Mouse (Mus musculus) forebrain, embryonic 15.5 days (tissue): ENCODE results near the gene Enc1. TPM values are rescaled to one million over a fixed set of nuclear protein-coding genes. Genes with fewer than 3 reads are reported as not detected.

Experiments used
- ATAC-seq: fragments of 200-750 bp; cut with Nextera tagmentation; replicated peaks from 2 replicates; pipeline ENCODE4 v1.8.0; 2017; ENCODE audit warnings: mild to moderate bottlenecking, moderate TSS enrichment, moderate library complexity
- H3K27ac ChIP-seq: fragments of 300-500 bp; sonication (generic); replicated peaks from 2 replicates; pipeline ENCODE4 v1.5.1; 2015; ENCODE audit warnings: mild to moderate bottlenecking, inconsistent platforms
- H3K27me3 ChIP-seq: fragments of 300-500 bp; sonication (generic); 2 replicates; pipeline ENCODE4 v1.6.1; 2015; ENCODE audit warnings: inconsistent platforms
- H3K36me3 ChIP-seq: fragments of 300-500 bp; sonication (generic); 2 replicates; pipeline ENCODE4 v1.6.1; 2015; ENCODE audit warnings: mild to moderate bottlenecking, inconsistent platforms
- H3K4me1 ChIP-seq: fragments of 300-500 bp; sonication (generic); 2 replicates; pipeline ENCODE4 v1.6.1; 2015; ENCODE audit warnings: inconsistent platforms
- H3K4me2 ChIP-seq: fragments of 300-500 bp; sonication (generic); replicated peaks from 2 replicates; pipeline ENCODE4 v1.6.1; 2015; ENCODE audit warnings: mild to moderate bottlenecking, inconsistent platforms
- H3K4me3 ChIP-seq: fragments of 300-500 bp; sonication (generic); 2 replicates; pipeline ENCODE4 v1.5.1; 2015; ENCODE audit warnings: mild to moderate bottlenecking, inconsistent platforms
- H3K9ac ChIP-seq: fragments of 300-500 bp; sonication (generic); replicated peaks from 2 replicates; pipeline ENCODE4 v1.6.1; 2015; ENCODE audit warnings: mild to moderate bottlenecking, inconsistent platforms
- H3K9me3 ChIP-seq: fragments of 300-500 bp; sonication (generic); 2 replicates; pipeline ENCODE4 v1.6.1; 2016; ENCODE audit warnings: inconsistent platforms
- WGBS: fragments of 180-500 bp; shearing (Covaris S2); methylation state at CpG from one replicate; pipeline ENCODE4 v1.1.7; 2015; ENCODE audit warnings: mixed read lengths; 5-methylcytosine and 5-hydroxymethylcytosine counted together
- polyA plus RNA-seq: library from polyadenylated mRNA; unstranded; fragments of >200 nt; fragmentation: Nextera tagmentation; extraction: Ambion mirVana; gene quantifications from 2 replicates; pipeline ENCODE4 v1.2.1, GENCODE M21; 2015

Gene Enc1
- polyA plus RNA-seq, 1 experiment from 2014 or later = 103 TPM

- no peak overlapping the region for H3K9ac ChIP-seq
- 80% methylated on average over 14 of the region's 14 CpGs for WGBS
- no peaks in the 10 kb centered on the region for H3K9me3 ChIP-seq
- H3K4me2 ChIP-seq = no peak overlapping the region
- H3K4me3 ChIP-seq = no peak overlapping the region
- no peak for ATAC-seq
- H3K4me1 ChIP-seq = peaks cover 15% of the 10 kb centered on the region
- no peaks in the 10 kb centered on the region for H3K27me3 ChIP-seq
- no peak overlapping the region for H3K27ac ChIP-seq
- no peaks in the 10 kb centered on the region for H3K36me3 ChIP-seq
Measured at GRCm38 (mm10) chr13:97297418-97298050, 56.6 kb downstream of the Enc1 start.

- H3K4me1 ChIP-seq = peaks cover 6% of the 10 kb centered on the region; the same call in 1 of the 2 replicates
- no peak overlapping the region for H3K27ac ChIP-seq
- ATAC-seq = no peak
- H3K36me3 ChIP-seq = no peaks in the 10 kb centered on the region
- H3K9me3 ChIP-seq = no peaks in the 10 kb centered on the region
- H3K4me2 ChIP-seq = no peak overlapping the region
- H3K27me3 ChIP-seq = no peaks in the 10 kb centered on the region
- no peak overlapping the region for H3K9ac ChIP-seq
- 94% methylated on average over 4 of the region's 4 CpGs for WGBS
- no peak overlapping the region for H3K4me3 ChIP-seq
Measured at GRCm38 (mm10) chr13:97298896-97299295, 58.0 kb downstream of the Enc1 start.

GRCm38 (mm10) chr13:97299877-97300873 is 59.3 kb downstream of the Enc1 start:
- Histone ChIP-seq H3K27ac (no peak overlapping the region), H3K9me3 (no peaks in the 10 kb centered on the region), H3K4me3 (no peak overlapping the region), H3K36me3 (no peaks in the 10 kb centered on the region), H3K4me1 (peaks cover 6% of the 10 kb centered on the region; the same call in 1 of the 2 replicates), H3K27me3 (no peaks in the 10 kb centered on the region), H3K4me2 (no peak overlapping the region), H3K9ac (no peak overlapping the region)
- 88% methylated on average over 12 of the region's 12 CpGs for WGBS
- ATAC-seq = no peak

Other genes with a start within 250 kb of the Enc1 start
- gene 1700029F12Rik, start 206.7 kb upstream of the Enc1 start, polyA plus RNA-seq = not detected in 2 replicates
- gene Fam169a, start 173.8 kb upstream of the Enc1 start, polyA plus RNA-seq = 14.4 and 15.1 TPM in 2 replicates
- 0.92 and 1.5 TPM in 2 replicates for gene Gm6169, start 141.9 kb upstream of the Enc1 start, polyA plus RNA-seq
- 32.0 and 34.8 TPM in 2 replicates for gene Gfm2, start 103.2 kb upstream of the Enc1 start, polyA plus RNA-seq
- 41.8 and 42.4 TPM in 2 replicates for gene Nsa2, start 103.2 kb upstream of the Enc1 start, polyA plus RNA-seq
- gene Hexb, start 42.7 kb upstream of the Enc1 start, polyA plus RNA-seq = 27.5 and 34.8 TPM in 2 replicates